Comparison of ENCODE assay signal across 13 mouse cellular contexts in the genomic region with DNA sequence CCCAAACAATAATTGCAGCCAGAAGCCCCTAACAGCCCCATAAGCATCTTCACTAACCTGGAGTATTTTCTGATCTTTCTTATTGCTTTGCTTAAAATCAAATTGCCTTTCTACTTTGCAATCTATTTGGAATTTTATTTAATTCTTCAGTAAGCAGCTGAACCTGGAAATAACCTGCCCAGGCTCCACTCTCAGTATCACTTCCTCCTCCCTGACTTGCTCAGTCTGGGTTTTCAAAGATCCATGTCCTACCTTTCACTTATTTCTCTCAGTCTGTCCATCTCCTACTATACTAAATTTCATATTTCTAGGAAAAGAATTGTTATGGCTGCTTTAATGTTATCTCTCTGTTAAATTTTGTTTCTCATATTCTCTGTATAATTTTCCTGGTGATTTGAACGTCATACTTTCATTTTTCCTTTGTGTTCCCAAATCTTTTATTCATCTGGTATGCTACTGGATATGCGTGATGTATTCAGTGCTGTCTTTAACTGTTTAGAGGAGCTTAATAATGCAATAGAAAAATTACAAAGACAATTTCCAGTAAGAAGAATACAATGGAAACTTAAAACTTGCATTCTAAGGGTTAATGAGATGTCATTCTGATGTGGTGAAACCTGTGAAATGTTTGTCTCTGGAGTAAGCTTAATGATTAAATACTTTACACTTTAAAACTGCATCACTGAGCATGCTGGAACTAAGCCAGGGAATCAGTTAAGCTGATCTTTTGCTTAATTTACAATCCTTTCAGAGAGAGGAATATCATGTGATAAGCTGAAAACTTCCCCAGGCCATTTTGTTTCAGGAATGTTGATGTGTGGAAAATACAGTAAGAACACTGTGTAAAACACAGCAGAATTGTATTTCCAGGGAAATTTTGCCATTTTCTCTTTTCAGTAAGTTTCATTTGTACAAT.
DNase-seq lines count a peak whose midpoint lies in the region; ATAC-seq and TF ChIP-seq lines count a peak whose summit lies in the region.
"Had no signal": no experiment of that assay in that cellular context is flagged by ENCODE, and none has a peak within 500 bp of the region (broad histone marks: within the 10 kb centered on the region; RNA-seq: fewer than 3 reads in every experiment).

No protein-coding gene starts in this region.

- no peak overlapping the region for H3K4me2 ChIP-seq in hindbrain, postnatal 0 days (ENCODE audit: low read depth, low read length)
- H3K4me2 ChIP-seq in intestine, postnatal 0 days (replicated peaks; ENCODE audit: low read depth): no peak overlapping the region
- H3K4me2 ChIP-seq: embryonic facial prominence, embryonic 15.5 days; neural tube, embryonic 15.5 days had no signal

- H3K27me3 ChIP-seq in hindbrain, postnatal 0 days (ENCODE audit: insufficient read depth, low read length): no peaks in the 10 kb centered on the region
- no peaks in the 10 kb centered on the region for H3K27me3 ChIP-seq in intestine, postnatal 0 days (replicated peaks; ENCODE audit: control insufficient read depth, insufficient read depth, low read length)
- H3K27me3 ChIP-seq: embryonic facial prominence, embryonic 15.5 days; neural tube, embryonic 15.5 days had no signal

- H3K27ac ChIP-seq in hindbrain, postnatal 0 days: no peak overlapping the region
- no peak overlapping the region for H3K27ac ChIP-seq in intestine, postnatal 0 days (ENCODE audit: low read depth, low read length)
- H3K27ac ChIP-seq: embryonic facial prominence, embryonic 15.5 days; heart, adult 2 months; neural tube, embryonic 15.5 days had no signal

- 0 out of 2 replicates have a peak, but pooled peaks have one; percentile 10 for ATAC-seq in hindbrain, postnatal 0 days
- no peak for ATAC-seq in activated CD4-positive, CD25-positive, alpha-beta regulatory T cell, adult 4 months
- no peak for ATAC-seq in intestine, postnatal 0 days
- ATAC-seq: lung, postnatal 0 days had no signal

- H3K4me1 ChIP-seq in hindbrain, postnatal 0 days (ENCODE audit: insufficient read depth, low read length): no peaks in the 10 kb centered on the region
- no peaks in the 10 kb centered on the region for H3K4me1 ChIP-seq in intestine, postnatal 0 days (replicated peaks; ENCODE audit: control insufficient read depth, insufficient read depth, low read length)
- H3K4me1 ChIP-seq: embryonic facial prominence, embryonic 15.5 days; neural tube, embryonic 15.5 days had no signal

- no peak for TF ChIP-seq CTCF in hindbrain, postnatal 0 days (IDR thresholded peaks at IDR 0.05; ENCODE audit: low read depth)
- no peak for TF ChIP-seq CTCF in intestine, postnatal 0 days (IDR thresholded peaks at IDR 0.05; ENCODE audit: low read depth)

- H3K36me3 ChIP-seq in hindbrain, postnatal 0 days (ENCODE audit: insufficient read depth, low read length): no peaks in the 10 kb centered on the region
- H3K36me3 ChIP-seq in intestine, postnatal 0 days (ENCODE audit: control insufficient read depth, insufficient read depth): no peaks in the 10 kb centered on the region
- H3K36me3 ChIP-seq: embryonic facial prominence, embryonic 15.5 days; neural tube, embryonic 15.5 days had no signal

- no peaks in the 10 kb centered on the region for H3K9me3 ChIP-seq in hindbrain, postnatal 0 days (ENCODE audit: low read length)
- H3K9me3 ChIP-seq in intestine, postnatal 0 days (ENCODE audit: control insufficient read depth): no peaks in the 10 kb centered on the region
- H3K9me3 ChIP-seq: embryonic facial prominence, embryonic 15.5 days; neural tube, embryonic 15.5 days had no signal

- WGBS in hindbrain, postnatal 0 days: 36% methylated on average over 2 of the region's 2 CpGs
- 57% methylated on average over 2 of the region's 2 CpGs for WGBS in intestine, postnatal 0 days

- H3K4me3 ChIP-seq in hindbrain, postnatal 0 days (ENCODE audit: low read length): no peak overlapping the region
- no peak overlapping the region for H3K4me3 ChIP-seq in intestine, postnatal 0 days (ENCODE audit: low read depth, low read length)
- H3K4me3 ChIP-seq: embryonic facial prominence, embryonic 15.5 days; heart, adult 2 months; neural tube, embryonic 15.5 days had no signal

- no peak overlapping the region for H3K9ac ChIP-seq in hindbrain, postnatal 0 days (replicated peaks; ENCODE audit: low read length)
- no peak overlapping the region for H3K9ac ChIP-seq in intestine, postnatal 0 days (ENCODE audit: low read depth, low read length)
- H3K9ac ChIP-seq: embryonic facial prominence, embryonic 15.5 days; neural tube, embryonic 15.5 days had no signal

- DNase-seq in A20 (ENCODE audit: low read depth, low spot score): peak; percentile 55
- peak; percentile 85 for DNase-seq in Muller cell, postnatal 12 days (ENCODE audit: inconsistent ontology term)
- DNase-seq in hindbrain, postnatal 0 days (ENCODE audit: low spot score): peak; percentile 73
- peak; percentile 40 to 74 for DNase-seq in kidney, postnatal 25 days
- DNase-seq in heart, adult 11 months: no peak
- DNase-seq: heart, adult 2 months; heart, postnatal 36 days; liver had no signal
